Mouse (Mus musculus): ENCODE measurements around the gene Asic3.

Gene Asic3

GRCm38 (mm10) chr5:24423129-24424003 lies 10.2 kb downstream of the Asic3 start, which contains the start of the genes Cdk5 and Slc4a2:
Gene Cdk5 (minus strand): TSS chr5:24423530.
Gene Slc4a2 (plus strand): TSS chr5:24423837.
- peak; percentile 99 to 100 for DNase-seq (ENCODE audit: low spot score in 2 of 2)

GRCm38 (mm10) chr5:24424004-24424781 lies 11.0 kb downstream of the Asic3 start:
- no peak for DNase-seq (ENCODE audit: low spot score in 2 of 2)

GRCm38 (mm10) chr5:24424861-24425411 lies 11.7 kb downstream of the Asic3 start:
- DNase-seq (ENCODE audit: low spot score in 2 of 2) = peak in 1 of 2 experiments; percentile 56

- no peak for DNase-seq (ENCODE audit: low spot score in 2 of 2)
Observed at GRCm38 (mm10) chr5:24425421-24426036, 12.3 kb downstream of the Asic3 start.

- no peak for DNase-seq (ENCODE audit: low spot score in 2 of 2)
Observed at GRCm38 (mm10) chr5:24426037-24426432, 12.8 kb downstream of the Asic3 start.

- DNase-seq (ENCODE audit: low spot score in 2 of 2) = no peak
Observed at GRCm38 (mm10) chr5:24426556-24427284, 13.5 kb downstream of the Asic3 start.

- no peak for DNase-seq (ENCODE audit: low spot score in 2 of 2)
Observed at GRCm38 (mm10) chr5:24427285-24427633, 14.1 kb downstream of the Asic3 start.

GRCm38 (mm10) chr5:24427981-24428402 lies 14.8 kb downstream of the Asic3 start:
- no peak for DNase-seq (ENCODE audit: low spot score in 2 of 2)

GRCm38 (mm10) chr5:24428596-24428995 lies 15.4 kb downstream of the Asic3 start:
- DNase-seq (ENCODE audit: low spot score in 2 of 2) = no peak

GRCm38 (mm10) chr5:24433993-24434392 lies 20.8 kb downstream of the Asic3 start:
- no peak for DNase-seq (ENCODE audit: low spot score in 2 of 2)

- no peak for DNase-seq (ENCODE audit: low spot score in 2 of 2)
Observed at GRCm38 (mm10) chr5:24441187-24441586, 28.0 kb downstream of the Asic3 start.

- no peak for DNase-seq (ENCODE audit: low spot score in 2 of 2)
Observed at GRCm38 (mm10) chr5:24442029-24442428, 28.8 kb downstream of the Asic3 start.

- no peak for DNase-seq (ENCODE audit: low spot score in 2 of 2)
Observed at GRCm38 (mm10) chr5:24443204-24443603, 30.0 kb downstream of the Asic3 start.

GRCm38 (mm10) chr5:24443927-24444326 lies 30.7 kb downstream of the Asic3 start:
- DNase-seq (ENCODE audit: low spot score in 2 of 2) = no peak

- DNase-seq (ENCODE audit: low spot score in 2 of 2) = peak; percentile 82 to 92
Observed at GRCm38 (mm10) chr5:24444746-24445427, 31.7 kb downstream of the Asic3 start, which contains the start of gene Fastk. Gene Fastk (minus strand): TSS chr5:24445287.

GRCm38 (mm10) chr5:24445428-24446080 lies 32.4 kb downstream of the Asic3 start:
- no peak for DNase-seq (ENCODE audit: low spot score in 2 of 2)

- no peak for DNase-seq (ENCODE audit: low spot score in 2 of 2)
Observed at GRCm38 (mm10) chr5:24446630-24447029, 33.4 kb downstream of the Asic3 start.

- peak; percentile 71 to 89 for DNase-seq (ENCODE audit: low spot score in 2 of 2)
Observed at GRCm38 (mm10) chr5:24447624-24448298, 34.6 kb downstream of the Asic3 start, which contains the start of gene Tmub1. Gene Tmub1 (minus strand): TSS chr5:24447854.

Measured in left cerebral cortex, adult 9 months (tissue).